Mouse (Mus musculus) urinary bladder, postnatal 4 days (tissue): ENCODE measurements around the gene Pank3.
A peak's percentile ranks its signal among the peaks of the same experiment; 100 is the strongest.

Source experiments
- DNase-seq, 2 experiments: peaks; one replicate each; pipeline ENCODE4 v3.0.0; 2021 to 2022; ENCODE audit warnings: low spot score in 2 of 2

Pank3 gene

DNA sequence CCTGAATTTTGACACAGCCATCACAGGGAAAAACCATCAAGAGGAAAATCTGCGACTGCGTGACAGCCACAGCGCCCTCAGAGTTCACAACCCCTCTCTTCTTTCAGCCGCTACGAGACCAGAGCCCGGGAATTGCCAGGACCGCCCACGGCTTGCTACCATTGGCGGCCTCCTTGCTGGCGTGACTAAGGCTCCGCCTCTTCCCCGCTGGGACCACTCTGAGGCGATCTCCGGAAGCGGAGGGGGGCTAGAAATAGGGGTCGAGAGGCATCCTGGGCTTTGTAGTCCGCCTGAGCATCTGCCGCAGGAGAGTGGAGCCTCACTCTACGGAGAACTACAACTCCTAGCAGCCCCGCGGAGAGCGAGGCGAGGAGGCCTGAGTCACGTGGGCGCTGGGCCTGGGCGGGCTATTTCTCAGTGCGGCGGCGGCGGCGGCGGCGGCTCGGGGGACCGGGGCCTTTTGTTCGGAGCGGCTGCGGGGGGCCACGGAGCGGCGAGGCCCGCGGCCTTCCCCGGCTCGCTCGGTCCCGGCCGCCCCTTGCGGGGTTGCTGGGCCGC, at the start of gene Pank3:
TSS of gene Pank3 (plus strand) at position 297 of the 558 bp plus-strand sequence.
- DNase-seq: peak; percentile 95 to 97

GRCm38 (mm10) chr11:35723876-35724275, 45.4 kb upstream of the Pank3 start:
- no peak for DNase-seq

DNA sequence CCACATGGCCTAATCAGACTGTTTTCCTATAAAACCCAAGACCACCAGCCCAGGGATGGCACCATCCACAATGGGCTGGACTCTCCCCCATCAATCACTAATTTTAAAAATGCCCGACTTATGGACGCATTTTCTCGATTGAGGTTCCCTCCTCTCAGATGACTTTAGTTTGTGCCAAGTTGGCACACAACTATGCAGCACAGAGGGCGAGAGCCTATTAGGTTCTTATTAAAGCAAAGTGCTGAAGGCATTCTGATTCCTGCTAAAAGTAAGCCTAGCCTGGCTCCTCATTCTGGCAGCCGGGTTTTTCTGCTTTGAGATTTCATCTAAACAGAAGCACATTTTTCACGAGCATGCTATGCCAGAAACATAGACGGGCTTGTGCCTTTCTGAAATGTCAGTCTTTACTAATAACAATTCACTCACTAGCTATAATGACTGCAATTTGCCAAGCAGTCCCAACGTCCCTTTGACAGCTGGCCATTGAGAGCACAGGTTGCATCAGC, 42.9 kb upstream of the Pank3 start:
- no peak for DNase-seq

- no peak for DNase-seq
Measured at GRCm38 (mm10) chr11:35728200-35728599, 41.1 kb upstream of the Pank3 start.

GRCm38 (mm10) chr11:35729186-35729585, 40.1 kb upstream of the Pank3 start:
- DNase-seq: no peak

DNA sequence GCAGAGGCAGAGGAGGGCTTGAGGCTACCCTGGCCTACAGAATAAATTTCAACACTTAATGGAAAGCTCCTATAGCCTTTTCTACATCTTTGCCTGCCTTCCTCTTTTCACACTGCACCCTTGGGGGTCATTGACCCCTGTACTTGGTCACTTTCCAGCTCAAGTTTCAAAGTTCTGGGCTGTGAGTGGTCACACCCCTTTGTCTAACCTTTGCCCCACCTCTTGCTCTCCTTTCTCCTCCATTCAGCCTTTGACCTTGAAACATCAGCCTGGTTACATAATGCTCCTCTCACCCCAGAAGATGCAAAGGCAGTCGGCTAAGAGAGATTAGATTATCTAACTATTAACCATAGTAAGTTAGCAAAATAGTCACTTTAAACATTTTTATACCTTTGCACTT, 36.9 kb upstream of the Pank3 start:
- no peak for DNase-seq

DNA sequence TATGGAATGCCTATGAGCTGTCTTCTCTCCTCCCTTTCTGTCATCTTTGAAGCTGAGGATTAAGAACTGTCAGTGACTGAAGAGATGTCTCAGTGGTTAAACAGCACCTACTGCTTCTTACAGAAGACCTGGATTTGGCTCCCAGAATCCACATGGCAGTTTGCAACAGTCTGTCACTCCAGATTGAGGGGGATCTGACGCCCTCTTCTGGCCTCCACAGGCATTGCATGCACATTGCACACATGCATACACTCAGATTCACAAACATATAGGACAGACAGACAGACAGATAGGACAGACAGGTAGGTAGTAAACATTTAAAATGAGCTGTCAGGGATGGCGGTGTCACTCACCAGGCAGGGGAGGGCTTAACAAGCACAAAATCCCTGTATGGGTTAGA, 32.5 kb upstream of the Pank3 start:
- DNase-seq: no peak

DNA sequence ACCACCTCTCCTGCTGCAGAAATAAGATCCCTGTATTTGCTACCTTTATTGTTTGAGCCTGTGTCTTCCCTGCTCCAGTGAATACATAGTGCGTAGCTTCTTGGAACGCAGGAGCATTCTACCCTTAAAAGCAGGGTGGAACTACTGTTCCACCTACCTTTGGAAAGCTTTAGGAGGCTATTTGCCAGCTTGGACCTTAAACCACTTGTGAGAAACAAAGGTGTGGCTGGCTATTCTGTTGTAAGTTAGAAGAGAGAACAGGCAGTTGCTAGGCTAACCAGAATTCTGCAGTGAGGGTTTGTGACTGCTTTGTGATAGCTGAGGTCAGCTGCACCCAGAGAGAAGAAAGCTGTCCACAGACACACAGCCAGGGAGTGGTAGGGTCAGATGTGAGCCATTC, 32.0 kb upstream of the Pank3 start:
- DNase-seq: no peak

- no peak for DNase-seq
Measured at GRCm38 (mm10) chr11:35738102-35738501, 31.2 kb upstream of the Pank3 start.

DNA sequence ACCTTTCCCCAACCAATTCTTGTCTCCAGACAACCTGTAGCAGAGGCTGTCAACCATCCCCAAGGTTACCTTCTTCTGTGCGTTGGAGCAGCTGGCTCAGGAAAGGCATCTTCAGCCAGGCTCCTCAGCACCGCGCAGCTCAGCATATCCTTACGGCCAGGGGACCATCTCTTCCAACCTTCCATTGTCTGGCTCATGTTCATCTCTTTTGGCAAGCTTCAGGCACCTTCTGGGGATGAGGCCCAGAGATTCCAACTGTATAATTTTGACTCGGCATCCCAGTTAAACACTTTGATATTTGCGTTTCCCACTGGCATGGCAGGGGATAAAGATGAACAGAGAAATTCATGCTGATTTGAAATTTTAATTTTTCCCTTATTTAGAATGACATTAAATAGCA, 25.7 kb upstream of the Pank3 start:
- no peak for DNase-seq

DNA sequence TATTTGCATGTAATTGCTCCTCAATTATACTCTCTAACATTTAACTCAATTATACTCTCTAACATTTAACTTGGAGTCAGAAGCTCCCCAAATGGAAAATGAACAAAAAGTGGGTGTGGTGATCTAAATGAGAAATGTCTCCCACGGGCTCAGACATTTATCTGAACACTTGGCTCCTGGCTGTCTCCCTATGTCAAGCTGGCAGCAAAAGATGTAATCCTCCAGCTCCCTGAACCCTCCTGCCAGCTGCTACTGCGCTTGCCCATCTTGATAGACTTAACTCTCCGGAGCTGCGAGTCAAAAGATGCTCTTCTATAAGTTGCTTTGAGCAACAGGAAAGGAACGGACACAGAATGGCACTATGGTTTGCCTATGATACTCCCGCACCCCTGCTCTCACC, 24.7 kb upstream of the Pank3 start:
- no peak for DNase-seq

DNA sequence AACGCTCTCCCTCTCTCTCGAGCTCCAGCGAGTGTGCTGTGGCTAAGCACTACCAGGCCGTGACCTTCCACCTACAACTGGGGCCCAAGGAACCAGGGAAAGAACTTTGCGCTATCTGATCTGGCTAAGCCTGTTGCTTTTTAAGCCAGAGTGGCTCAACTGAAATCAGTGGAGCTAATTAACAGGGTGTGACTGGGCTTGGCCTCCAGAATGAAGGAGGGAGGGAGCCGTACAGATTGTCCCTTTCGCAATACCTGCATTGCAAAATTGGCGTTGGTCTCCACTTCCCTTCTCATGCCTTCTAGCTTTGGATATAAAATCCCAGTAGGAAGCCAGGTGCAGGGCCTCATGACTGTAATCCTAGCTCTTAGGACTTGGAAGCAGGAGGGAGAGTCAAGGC, 18.7 kb upstream of the Pank3 start:
- peak; percentile 63 to 64 for DNase-seq

- DNase-seq: no peak
Measured at GRCm38 (mm10) chr11:35754906-35755418, 14.3 kb upstream of the Pank3 start.

GRCm38 (mm10) chr11:35755546-35755945, 13.7 kb upstream of the Pank3 start:
- DNase-seq: no peak

- DNase-seq: no peak
Measured at GRCm38 (mm10) chr11:35756411-35757303, 12.6 kb upstream of the Pank3 start.

DNA sequence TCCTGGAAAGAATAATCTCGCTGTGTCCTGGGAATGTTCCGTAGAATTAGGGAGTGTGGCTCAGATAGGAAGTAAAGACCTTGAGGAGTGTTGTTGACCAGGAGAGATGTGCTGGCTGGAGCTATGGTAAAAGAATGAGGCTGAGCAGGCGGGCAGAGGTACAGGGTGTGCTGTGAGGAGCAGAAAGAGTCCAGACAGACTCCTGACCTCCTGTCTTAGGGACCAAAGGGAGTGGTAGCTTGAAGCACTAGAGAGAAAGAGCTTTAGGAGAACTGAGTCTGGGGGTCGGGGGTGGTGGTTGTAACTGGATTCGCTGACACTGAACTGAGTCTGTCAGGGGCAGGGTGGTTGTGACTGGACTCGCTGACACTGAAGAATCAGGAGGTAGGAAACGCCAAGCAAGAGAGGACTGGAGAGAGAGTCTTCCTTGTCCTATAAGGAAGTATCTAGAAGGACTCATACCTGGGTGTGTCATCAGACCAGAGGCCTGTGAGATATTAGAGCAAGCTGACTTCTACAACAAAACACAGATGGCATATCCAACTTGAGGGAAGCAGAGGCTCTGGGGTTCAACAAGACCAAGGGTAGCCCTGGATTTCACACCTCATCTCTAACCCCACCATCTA, 9.2 kb upstream of the Pank3 start:
- DNase-seq: no peak

- DNase-seq: no peak
Measured at GRCm38 (mm10) chr11:35760627-35761003, 8.7 kb upstream of the Pank3 start.

DNA sequence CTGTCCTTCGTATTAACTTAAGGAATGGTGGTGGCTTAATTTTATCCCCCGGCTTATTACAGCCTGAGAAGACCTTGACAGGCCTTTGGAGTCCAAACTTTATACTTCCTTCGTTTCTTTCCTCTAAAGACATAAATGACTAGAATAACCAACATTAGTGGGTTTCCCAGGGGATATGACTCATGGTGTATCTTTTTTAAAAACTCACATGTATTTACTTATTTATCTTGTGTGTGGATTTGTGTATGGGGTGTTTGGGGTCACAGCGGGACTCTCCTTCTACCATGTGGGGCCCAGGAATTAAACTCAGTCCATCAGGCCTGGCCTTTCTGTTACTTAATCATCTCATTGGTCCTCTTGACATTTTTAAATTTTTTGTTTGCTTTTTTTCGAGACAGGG, 2.4 kb upstream of the Pank3 start:
- no peak for DNase-seq

DNA sequence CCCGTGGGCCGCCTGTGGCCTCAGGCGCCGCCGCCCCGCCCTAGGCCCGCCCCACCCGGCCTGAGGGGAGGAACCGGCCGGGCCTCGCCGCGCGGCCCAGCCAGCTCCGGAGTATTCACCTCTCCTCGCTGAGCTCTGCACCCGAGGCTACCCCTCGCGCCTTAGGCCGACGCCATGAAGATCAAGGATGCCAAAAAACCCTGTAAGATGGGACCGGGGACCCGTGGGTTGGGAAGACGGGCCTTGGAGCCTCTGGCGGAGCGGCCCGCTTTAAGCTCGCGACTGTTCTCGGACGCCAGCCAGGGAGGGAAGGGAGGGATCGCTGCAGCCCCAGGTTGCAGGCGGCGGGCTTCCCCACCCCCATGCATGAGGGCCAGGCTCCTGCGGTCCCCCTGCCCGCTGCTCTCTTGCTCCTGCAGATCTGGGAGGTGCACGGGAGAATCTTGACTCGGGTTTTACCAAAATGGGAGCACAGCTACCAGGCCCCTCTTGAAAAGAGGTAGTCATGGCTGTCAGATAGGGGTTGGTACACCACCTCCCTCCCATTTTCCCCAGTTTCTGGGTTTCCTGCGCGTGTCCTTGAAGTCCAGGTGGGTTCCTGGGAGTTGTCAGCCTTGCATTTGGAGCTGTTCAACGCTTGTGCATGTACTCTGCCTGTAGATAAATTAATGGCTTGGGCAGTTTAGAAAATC, 608 bp downstream of the Pank3 start:
- DNase-seq: peak; percentile 73

DNA sequence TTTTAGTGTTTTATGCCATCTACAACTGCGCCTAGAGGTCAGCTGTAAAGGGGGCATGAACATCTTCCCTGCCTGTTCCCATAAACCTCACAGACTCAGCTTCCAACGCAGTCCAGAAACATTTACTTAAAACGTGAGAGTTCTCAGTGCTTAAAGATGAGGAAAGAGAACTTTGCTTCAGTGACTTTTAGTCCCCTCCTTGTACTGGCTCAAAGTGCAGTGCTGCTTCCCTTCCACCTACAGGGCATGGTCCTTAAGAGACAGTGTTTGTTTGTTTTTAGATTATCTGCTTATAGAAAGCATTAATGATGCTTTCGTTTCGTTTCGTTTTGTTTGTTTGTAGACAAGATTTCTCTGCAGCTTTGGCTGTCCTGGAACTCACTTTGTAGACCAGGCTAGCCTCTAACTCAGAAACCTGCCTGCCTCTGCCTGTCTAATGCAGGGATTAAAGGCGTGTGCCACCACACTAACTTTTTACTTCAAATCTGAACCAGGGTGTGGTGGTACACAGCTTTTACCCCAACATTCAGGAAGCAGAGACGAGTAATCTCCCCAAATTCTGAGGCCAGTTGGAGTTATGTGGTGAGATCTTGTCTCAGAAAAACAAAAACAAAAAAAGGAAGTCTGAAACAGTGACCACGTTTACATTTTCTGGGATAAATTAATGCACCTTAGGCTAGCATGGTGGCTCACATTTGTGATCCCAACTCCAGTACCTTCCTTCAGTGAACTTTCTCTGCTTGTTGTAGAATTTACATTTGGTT, 1.6 kb downstream of the Pank3 start:
- DNase-seq: no peak

DNA sequence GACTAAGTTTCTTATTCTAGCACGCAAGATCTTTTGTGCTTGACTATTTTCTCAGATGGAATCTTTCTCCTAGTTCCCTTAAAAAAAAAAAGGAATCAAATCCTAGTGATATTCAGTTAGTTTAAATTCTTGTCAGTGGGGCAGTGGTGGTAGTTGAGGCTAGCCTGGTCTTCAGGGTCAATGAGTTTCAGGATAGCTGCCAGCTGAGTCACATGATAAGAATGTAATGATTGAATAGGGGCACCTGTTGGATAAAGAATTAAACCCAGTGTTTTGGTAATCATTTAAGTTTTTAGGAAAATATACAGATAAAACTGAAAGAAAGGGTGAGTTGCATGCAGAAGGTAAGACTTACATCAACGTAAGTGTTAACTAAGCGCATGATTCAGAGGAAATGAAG, 6.3 kb downstream of the Pank3 start:
- no peak for DNase-seq
